Mouse (Mus musculus) thymus, postnatal 25 days (tissue): Measurements from ENCODE around the gene Atox1.
"Not testable (repeated sequence)": the region's sequence is repeated elsewhere in the genome, so short reads cannot be mapped to it uniquely, and the experiment has no call there.

Experiments used
- DNase-seq: peaks from one replicate; pipeline ENCODE4 v3.0.0; 2022

Atox1 gene

GRCm38 (mm10) chr11:55449531-55449930, 11.5 kb downstream of the Atox1 start:
- no peak for DNase-seq

GRCm38 (mm10) chr11:55446579-55446978, 14.5 kb downstream of the Atox1 start:
- peak; percentile 57 for DNase-seq

- DNase-seq = no peak
Measured at GRCm38 (mm10) chr11:55444772-55445171, 16.3 kb downstream of the Atox1 start.

- DNase-seq = no peak
Measured at GRCm38 (mm10) chr11:55439718-55440117, 21.3 kb downstream of the Atox1 start.

- DNase-seq = no peak
Measured at GRCm38 (mm10) chr11:55438031-55438430, 23.0 kb downstream of the Atox1 start.

- no peak for DNase-seq
Measured at GRCm38 (mm10) chr11:55436089-55436488, 24.9 kb downstream of the Atox1 start.

- DNase-seq = no peak
Measured at GRCm38 (mm10) chr11:55432981-55433380, 28.1 kb downstream of the Atox1 start.

GRCm38 (mm10) chr11:55429973-55430372, 31.1 kb downstream of the Atox1 start:
- DNase-seq = no peak

GRCm38 (mm10) chr11:55428186-55429012, 32.6 kb downstream of the Atox1 start:
- no peak for DNase-seq

- no peak for DNase-seq
Measured at GRCm38 (mm10) chr11:55424746-55425360, 36.2 kb downstream of the Atox1 start.

GRCm38 (mm10) chr11:55423756-55424155, 37.3 kb downstream of the Atox1 start:
- no peak for DNase-seq

GRCm38 (mm10) chr11:55422978-55423377, 38.1 kb downstream of the Atox1 start, which contains the start of gene Sparc:
Gene Sparc (minus strand): TSS chr11:55423183.
- no peak for DNase-seq

- DNase-seq = no peak
Measured at GRCm38 (mm10) chr11:55419678-55420307, 41.2 kb downstream of the Atox1 start.

GRCm38 (mm10) chr11:55419296-55419677, 41.8 kb downstream of the Atox1 start:
- no peak for DNase-seq

GRCm38 (mm10) chr11:55418704-55419061, 42.4 kb downstream of the Atox1 start:
- no peak for DNase-seq

- no peak for DNase-seq
Measured at GRCm38 (mm10) chr11:55417898-55418703, 42.9 kb downstream of the Atox1 start.

GRCm38 (mm10) chr11:55416609-55417265, 44.3 kb downstream of the Atox1 start:
- DNase-seq = no peak

- DNase-seq = not testable (repeated sequence)
Measured at GRCm38 (mm10) chr11:55415731-55416130, 45.3 kb downstream of the Atox1 start.

- no peak for DNase-seq
Measured at GRCm38 (mm10) chr11:55415036-55415704, 45.9 kb downstream of the Atox1 start.

- DNase-seq = no peak
Measured at GRCm38 (mm10) chr11:55414314-55414713, 46.7 kb downstream of the Atox1 start.

GRCm38 (mm10) chr11:55413416-55413796, 47.6 kb downstream of the Atox1 start:
- DNase-seq = no peak
